Mouse (Mus musculus): ENCODE data around the gene Arfgap1.
A peak's percentile ranks its signal among the peaks of the same experiment; 100 is the strongest.

The Arfgap1 gene

DNA sequence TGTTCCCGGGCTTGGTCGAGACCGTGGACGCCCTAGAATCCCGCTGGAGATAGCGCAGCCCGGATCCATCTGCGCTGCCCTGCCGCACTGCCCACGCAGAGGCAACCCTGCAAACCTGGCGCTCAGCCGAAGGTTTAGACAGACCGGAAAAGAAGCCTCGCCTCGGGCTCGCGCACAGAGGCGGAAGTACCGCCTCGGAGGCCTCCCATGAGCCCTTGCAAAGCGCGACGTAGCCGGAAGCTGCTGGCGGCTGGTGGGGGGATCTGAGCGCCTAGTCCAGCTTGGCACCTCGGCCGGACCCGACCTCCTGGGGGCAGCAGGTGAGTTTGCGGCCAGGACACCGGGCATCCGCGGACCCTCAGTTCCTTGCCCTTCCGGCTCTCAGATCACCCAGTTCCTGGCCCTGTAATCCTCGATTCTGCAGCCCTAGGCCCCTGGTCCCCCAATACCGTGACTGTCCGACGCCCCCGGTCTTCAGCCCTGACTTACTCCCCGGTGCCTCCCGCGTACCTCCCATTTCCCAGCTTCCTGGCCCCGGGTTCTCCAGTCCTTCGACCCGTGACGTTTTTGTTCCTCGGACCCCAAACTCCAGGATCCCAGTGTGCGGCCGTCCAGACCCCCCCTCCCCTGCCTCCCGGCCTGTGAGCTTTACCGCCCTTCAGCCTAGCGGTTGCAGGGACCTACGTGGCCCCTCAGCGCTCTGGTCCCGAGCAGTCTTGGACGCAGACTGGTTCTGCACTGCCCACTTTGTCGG lies at the start of gene Arfgap1:
TSS of gene Arfgap1 (plus strand) at position 216 of the 754 bp plus-strand sequence.
- peak; percentile 75 to 93 for DNase-seq (ENCODE audit: low spot score in 2 of 2)

- DNase-seq (ENCODE audit: low spot score in 2 of 2), result no peak
These were observed 46.9 kb upstream of the Arfgap1 start for GRCm38 (mm10) chr2:180919913-180920809.

- peak; percentile 90 to 94 for DNase-seq (ENCODE audit: low spot score in 2 of 2)
These were observed 46.1 kb upstream of the Arfgap1 start, which contains the start of gene Ythdf1 for GRCm38 (mm10) chr2:180920810-180921400. Gene Ythdf1 (minus strand): TSS chr2:180920949.

DNA sequence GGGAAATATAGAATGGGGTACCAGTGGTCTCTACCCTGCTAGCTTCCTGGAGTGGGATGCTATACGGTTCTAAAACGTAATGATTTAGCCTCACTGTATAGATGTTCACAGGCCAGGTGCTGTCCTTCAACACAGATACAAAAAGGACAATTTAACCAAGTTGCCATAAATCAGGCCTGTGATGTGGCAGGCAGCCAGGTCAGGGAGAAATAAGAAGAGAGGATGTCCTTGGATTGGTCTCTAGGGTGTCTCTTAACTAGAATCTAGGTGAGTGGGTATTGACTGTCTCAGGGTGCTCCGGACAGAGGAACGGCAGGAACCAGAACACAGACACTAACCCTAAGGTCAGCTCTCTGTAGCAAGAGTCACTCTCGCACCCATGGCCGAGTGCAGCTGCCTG lies 44.3 kb upstream of the Arfgap1 start:
- no peak for DNase-seq (ENCODE audit: low spot score in 2 of 2)

DNA sequence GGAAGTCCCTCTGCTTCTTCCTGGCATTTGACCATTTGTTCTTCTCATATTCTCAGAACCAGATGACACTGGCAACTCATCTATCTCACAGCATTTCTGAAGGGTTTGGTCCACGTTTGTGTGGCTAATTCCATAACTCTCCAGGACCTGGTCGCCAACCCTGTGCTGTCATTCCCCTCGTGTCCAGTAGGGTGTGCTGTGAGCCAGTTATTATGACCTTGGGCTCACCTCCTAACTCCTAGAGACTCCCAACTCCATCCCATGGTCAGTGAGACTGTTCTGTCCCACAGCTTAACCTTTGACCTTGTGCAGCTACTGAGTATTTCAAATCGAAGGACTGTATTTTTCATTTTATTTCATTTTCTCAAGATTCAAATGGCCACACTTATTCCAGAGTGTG lies 41.8 kb upstream of the Arfgap1 start:
- DNase-seq (ENCODE audit: low spot score in 2 of 2), result peak in 1 of 2 experiments; percentile 79

- DNase-seq (ENCODE audit: low spot score in 2 of 2), result no peak
These were observed 38.3 kb upstream of the Arfgap1 start, which contains the start of gene Birc7 for GRCm38 (mm10) chr2:180928723-180929122. Gene Birc7 (plus strand): TSS chr2:180929023.

GRCm38 (mm10) chr2:180932418-180932817 lies 34.6 kb upstream of the Arfgap1 start:
- DNase-seq (ENCODE audit: low spot score in 2 of 2), result no peak

DNA sequence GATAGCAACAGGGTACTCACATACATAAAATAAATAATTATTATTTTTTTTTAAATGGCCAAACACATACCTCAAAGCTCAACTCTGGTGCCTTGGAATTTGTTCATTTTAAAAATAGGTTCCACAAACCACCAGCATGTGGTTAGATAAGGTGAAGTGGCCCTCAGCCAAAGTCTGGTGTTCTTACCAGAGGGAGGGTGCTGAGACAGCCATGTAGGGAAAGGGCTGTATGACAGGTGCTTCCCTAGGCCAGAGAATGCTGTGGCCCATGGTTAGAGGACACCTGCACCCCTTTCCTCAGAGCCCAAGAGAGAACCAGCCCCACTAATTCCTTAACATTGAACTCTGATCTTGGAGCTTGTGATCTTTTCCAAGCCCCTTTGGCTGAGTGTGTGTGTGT lies 26.8 kb upstream of the Arfgap1 start:
- DNase-seq (ENCODE audit: low spot score in 2 of 2), result no peak

DNA sequence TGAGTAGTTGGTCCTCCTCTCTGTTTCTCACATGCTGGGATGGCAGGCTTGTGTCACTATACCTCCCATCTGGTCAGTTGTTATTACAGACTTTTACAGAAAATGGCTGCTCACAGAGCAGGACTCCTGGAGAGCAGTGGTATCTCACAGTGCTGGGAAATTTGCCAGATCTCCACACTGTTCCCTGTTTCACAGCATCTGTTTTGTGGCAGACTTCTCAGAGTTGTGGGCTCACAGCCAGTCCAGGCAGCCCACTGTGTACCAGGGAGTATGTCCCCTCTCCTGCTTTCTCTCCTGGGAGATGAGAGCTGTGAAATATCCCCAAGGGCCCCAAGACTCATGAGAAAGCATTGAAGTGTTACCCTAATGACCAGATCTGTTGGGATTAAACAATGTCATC lies 25.2 kb upstream of the Arfgap1 start:
- DNase-seq (ENCODE audit: low spot score in 2 of 2), result no peak

DNA sequence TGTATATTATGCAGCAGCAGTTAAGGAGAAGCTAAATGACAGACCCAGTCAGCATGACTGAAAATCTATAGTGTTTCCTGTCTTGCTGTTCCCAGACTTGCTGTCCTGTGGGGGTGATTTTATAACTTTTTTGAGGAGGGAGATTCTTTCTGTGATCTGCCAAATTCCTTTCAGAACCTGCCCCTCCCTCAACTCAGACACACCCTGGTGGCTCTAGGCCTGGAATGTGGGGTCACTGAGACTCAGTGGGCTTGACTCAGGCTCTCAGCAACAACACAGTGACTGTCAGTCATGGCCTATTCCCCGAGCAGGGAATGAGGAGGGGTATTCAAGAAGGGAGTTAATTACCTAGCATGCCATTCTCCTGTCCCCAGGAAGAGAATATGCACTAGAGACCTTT lies 17.1 kb upstream of the Arfgap1 start:
- no peak for DNase-seq (ENCODE audit: low spot score in 2 of 2)

GRCm38 (mm10) chr2:180952731-180953171 lies 14.3 kb upstream of the Arfgap1 start:
- DNase-seq (ENCODE audit: low spot score in 2 of 2), result peak in 1 of 2 experiments; percentile 20

GRCm38 (mm10) chr2:180953638-180954037 lies 13.4 kb upstream of the Arfgap1 start:
- no peak for DNase-seq (ENCODE audit: low spot score in 2 of 2)

GRCm38 (mm10) chr2:180954061-180955047 lies 12.7 kb upstream of the Arfgap1 start, which contains the start of gene Nkain4:
Gene Nkain4 (minus strand): TSS chr2:180954699.
- DNase-seq (ENCODE audit: low spot score in 2 of 2), result peak in 1 of 2 experiments; percentile 42

DNA sequence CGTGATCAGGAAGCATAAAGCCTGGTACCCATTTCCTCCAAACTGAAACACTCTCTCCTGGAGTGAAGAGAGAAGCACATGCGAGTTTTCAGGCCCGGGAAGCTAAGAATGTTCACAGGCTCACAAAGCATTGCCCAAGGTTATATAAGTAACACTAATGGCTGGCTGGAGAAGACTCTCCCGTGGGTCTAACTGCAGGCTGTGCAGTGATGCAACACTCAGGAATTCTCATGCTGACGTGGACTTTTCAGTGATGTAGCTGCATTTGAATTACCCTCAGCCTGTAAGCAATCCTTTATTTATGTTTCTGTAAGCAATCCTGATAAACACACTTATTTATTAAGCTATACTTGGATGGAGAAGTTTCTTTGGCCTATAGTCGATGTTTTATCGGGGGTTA lies 7.4 kb upstream of the Arfgap1 start:
- DNase-seq (ENCODE audit: low spot score in 2 of 2), result no peak

DNA sequence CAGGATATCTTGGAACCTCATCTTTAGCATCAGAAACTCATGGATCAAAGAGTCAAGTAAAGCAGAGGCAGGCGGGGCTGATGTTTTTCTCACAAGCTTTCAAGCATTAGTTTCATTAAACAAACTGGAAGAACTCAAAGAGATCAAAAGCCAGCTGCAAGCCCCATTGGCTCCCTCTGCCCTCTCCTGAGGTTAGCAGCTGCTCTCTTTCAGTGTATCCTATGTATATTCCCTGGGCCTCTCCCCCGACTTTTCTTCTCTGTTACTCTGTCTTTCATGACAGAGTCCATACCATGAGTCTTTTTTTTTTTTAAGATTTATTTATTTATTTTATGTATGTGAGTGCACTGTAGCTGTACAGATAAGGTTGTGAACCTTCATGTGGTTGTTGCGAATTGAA lies 6.8 kb upstream of the Arfgap1 start:
- no peak for DNase-seq (ENCODE audit: low spot score in 2 of 2)

- no peak for DNase-seq (ENCODE audit: low spot score in 2 of 2)
These were observed 4.3 kb upstream of the Arfgap1 start for GRCm38 (mm10) chr2:180962616-180963308.

DNA sequence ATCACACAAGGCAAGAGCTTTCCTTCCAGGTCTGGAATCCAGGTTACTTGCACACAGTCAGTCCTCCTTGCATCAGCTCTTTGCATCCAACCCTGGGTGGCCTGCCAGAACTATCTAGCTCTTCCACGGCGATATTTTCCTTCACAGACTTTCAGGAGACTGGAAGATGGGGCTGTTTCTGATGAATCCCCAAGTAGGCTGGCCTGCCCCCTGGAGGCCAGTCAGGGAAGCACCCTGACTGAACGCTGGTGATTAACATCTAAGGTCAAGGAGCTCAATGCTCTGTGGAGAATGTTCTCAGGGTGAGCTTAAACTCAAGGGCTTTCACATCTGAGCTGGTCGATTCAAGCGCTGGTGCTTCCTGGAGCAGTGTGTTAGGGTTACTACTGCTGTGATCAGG lies 3.1 kb upstream of the Arfgap1 start:
- DNase-seq (ENCODE audit: low spot score in 2 of 2), result peak in 1 of 2 experiments; percentile 82

DNA sequence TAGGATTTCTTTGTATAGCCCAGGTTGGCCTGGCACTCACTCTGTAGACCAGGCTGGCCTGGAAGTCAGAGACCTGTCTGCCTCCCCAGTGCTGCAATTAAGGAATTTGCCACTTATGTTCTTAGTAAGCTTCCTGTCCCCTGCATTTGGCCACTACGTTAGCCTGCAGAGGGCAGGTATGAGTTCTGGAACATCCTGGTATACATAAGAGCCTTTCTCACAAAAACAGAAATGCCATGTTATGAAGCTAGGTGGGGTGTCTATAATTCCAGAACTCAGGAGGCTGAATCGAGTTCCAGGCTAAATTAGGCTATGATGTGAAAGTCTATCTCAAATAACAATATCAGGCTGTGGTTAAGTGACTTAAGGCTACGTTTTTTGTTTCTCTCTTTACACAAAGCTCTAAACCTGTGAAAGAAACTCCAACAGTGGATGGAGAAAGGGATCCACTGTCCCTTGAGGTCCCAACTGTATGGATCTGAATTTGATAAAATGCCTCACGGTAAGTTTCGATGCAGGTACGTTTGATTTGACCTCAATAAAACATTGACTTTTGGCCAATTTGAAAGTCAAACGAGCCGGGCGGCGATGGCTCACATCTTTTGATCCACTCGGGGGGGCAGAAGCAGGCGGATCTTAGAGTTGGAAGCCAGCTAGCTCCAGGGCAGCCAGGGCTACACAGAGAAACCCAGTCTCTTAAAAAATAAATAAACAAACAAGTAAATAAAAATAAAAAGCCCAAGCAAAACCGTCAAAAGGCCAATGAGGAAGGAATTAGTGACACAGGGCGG lies 738 bp upstream of the Arfgap1 start:
- DNase-seq (ENCODE audit: low spot score in 2 of 2), result peak in 1 of 2 experiments; percentile 34

- no peak for DNase-seq (ENCODE audit: low spot score in 2 of 2)
These were observed 14.1 kb downstream of the Arfgap1 start for GRCm38 (mm10) chr2:180981133-180981532.

Data from left cerebral cortex, adult 9 months (tissue).